Mouse (Mus musculus): ENCODE data around the gene Myl6. TPM values are rescaled to one million over a fixed set of nuclear protein-coding genes. Genes with fewer than 3 reads are reported as not detected.

Gene Myl6
- polyA plus RNA-seq, 1 experiment, result 2,406 TPM

DNA sequence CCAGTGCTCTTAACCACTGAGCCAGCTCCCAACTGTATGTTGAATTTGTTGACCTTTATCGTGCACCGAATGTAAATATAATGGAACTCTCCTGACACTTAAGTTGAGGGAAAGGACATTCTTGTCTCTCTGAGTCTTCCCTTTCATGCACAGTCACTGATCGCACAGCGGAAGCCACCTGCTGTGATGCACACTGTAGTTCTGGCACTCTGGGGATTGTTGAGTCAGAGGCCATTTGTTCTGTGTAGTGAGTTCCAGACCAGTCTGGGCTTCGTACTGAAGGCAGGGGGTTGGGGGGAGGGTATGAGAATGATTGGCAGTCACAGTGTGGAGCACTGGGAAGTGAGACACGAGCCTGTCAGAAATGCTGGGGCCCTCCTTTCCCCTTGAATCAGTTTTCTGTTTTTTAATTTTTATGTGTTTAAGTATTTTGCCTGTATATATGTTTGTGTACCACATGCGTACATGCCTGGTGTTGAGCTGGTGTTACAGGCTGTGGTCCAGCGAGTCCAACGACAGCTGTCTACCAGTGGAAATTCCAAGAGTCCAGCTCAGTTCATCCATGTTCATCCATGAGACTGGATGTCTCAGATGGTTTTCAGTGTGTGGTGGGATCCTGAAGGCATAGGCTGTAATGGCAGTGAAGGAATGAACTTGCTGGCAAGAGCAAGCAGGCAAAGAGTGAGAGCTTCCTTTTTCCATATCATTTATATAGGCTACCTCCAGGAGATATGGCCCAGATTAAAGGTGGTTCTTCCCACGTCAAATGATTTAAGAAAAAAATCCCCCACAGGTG is 52.4 kb downstream of the Myl6 start:
- peaks cover 50% of the 10 kb centered on the region for H3K4me1 ChIP-seq
- peaks cover 69% of the 10 kb centered on the region for H3K36me3 ChIP-seq (replicated peaks; ENCODE audit: low read length)
- TF ChIP-seq FLI1 (IDR thresholded peaks at IDR 0.05; ENCODE audit: low read length) (no peak), GATA1 (IDR thresholded peaks at IDR 0.05; ENCODE audit: borderline replicate concordance, low read length) (no peak)

More for the DNA sequence above, 52.4 kb downstream of the Myl6 start:
- Histone ChIP-seq H3K27me3 (replicated peaks) (no peaks in the 10 kb centered on the region), H3K9me3 (no peaks in the 10 kb centered on the region), H3K4me3 (replicated peaks) (no peak overlapping the region)

Other genes with a start within 250 kb of the Myl6 start
- not detected in 2 replicates for gene Apon, start 240.0 kb downstream of the Myl6 start, polyA plus RNA-seq (2012; ENCODE audit: insufficient read depth, low replicate concordance)
- gene Apof, start 225.5 kb downstream of the Myl6 start, polyA plus RNA-seq (2012; ENCODE audit: insufficient read depth, low replicate concordance), result not detected in 2 replicates
- 8.1 and 18.2 TPM in 2 replicates for gene Stat2, start 223.6 kb downstream of the Myl6 start, polyA plus RNA-seq (2012; ENCODE audit: insufficient read depth, low replicate concordance)
- gene Il23a, start 195.4 kb downstream of the Myl6 start, polyA plus RNA-seq (2012; ENCODE audit: insufficient read depth, low replicate concordance), result 0.49 TPM in 1 of 2 replicates, not detected in the other
- gene Pan2, start 190.8 kb downstream of the Myl6 start, polyA plus RNA-seq (2012; ENCODE audit: insufficient read depth, low replicate concordance), result 0.91 and 1.1 TPM in 2 replicates
- gene Cnpy2, start 171.7 kb downstream of the Myl6 start, polyA plus RNA-seq (2012; ENCODE audit: insufficient read depth, low replicate concordance), result 29.0 and 98.4 TPM in 2 replicates
- gene Cs, start 156.4 kb downstream of the Myl6 start, polyA plus RNA-seq (2012; ENCODE audit: insufficient read depth, low replicate concordance), result 2.6 and 12.1 TPM in 2 replicates
- gene Coq10a, start 125.1 kb downstream of the Myl6 start, polyA plus RNA-seq (2012; ENCODE audit: insufficient read depth, low replicate concordance), result 5.0 and 18.0 TPM in 2 replicates
- 18.3 and 19.7 TPM in 2 replicates for gene Ankrd52, start 117.0 kb downstream of the Myl6 start, polyA plus RNA-seq (2012; ENCODE audit: insufficient read depth, low replicate concordance)
- gene Slc39a5, start 92.9 kb downstream of the Myl6 start, polyA plus RNA-seq (2012; ENCODE audit: insufficient read depth, low replicate concordance), result not detected in 2 replicates
- gene Nabp2, start 82.7 kb downstream of the Myl6 start, polyA plus RNA-seq (2012; ENCODE audit: insufficient read depth, low replicate concordance), result 458 and 1,055 TPM in 2 replicates
- 17.0 and 19.5 TPM in 2 replicates for gene Rnf41, start 82.5 kb downstream of the Myl6 start, polyA plus RNA-seq (2012; ENCODE audit: insufficient read depth, low replicate concordance)
- 86.7 and 138 TPM in 2 replicates for gene Smarcc2, start 34.9 kb downstream of the Myl6 start, polyA plus RNA-seq (2012; ENCODE audit: insufficient read depth, low replicate concordance)
- gene Myl6b, start 4.5 kb upstream of the Myl6 start, polyA plus RNA-seq (2012; ENCODE audit: insufficient read depth, low replicate concordance), result 9.5 and 15.9 TPM in 2 replicates
- gene Esyt1, start 31.7 kb upstream of the Myl6 start, polyA plus RNA-seq (2012; ENCODE audit: insufficient read depth, low replicate concordance), result 48.5 and 62.5 TPM in 2 replicates
- 21.5 and 24.2 TPM in 2 replicates for gene Zc3h10, start 53.6 kb upstream of the Myl6 start, polyA plus RNA-seq (2012; ENCODE audit: insufficient read depth, low replicate concordance)
- 1,477 and 10,817 TPM in 2 replicates for gene Rpl41, start 55.2 kb upstream of the Myl6 start, polyA plus RNA-seq (2012; ENCODE audit: insufficient read depth, low replicate concordance)
- gene Pa2g4, start 71.8 kb upstream of the Myl6 start, polyA plus RNA-seq (2012; ENCODE audit: insufficient read depth, low replicate concordance), result 407 and 451 TPM in 2 replicates
- gene Erbb3, start 95.5 kb upstream of the Myl6 start, polyA plus RNA-seq (2012; ENCODE audit: insufficient read depth, low replicate concordance), result 0.08 TPM in 1 of 2 replicates, not detected in the other
- 3,363 and 5,964 TPM in 2 replicates for gene Rps26, start 132.6 kb upstream of the Myl6 start, polyA plus RNA-seq (2012; ENCODE audit: insufficient read depth, low replicate concordance)
- gene Ikzf4, start 151.8 kb upstream of the Myl6 start, polyA plus RNA-seq (2012; ENCODE audit: insufficient read depth, low replicate concordance), result 0.37 TPM in 1 of 2 replicates, not detected in the other
- 0.36 TPM in 1 of 2 replicates, not detected in the other for gene Suox, start 179.9 kb upstream of the Myl6 start, polyA plus RNA-seq (2012; ENCODE audit: insufficient read depth, low replicate concordance)
- gene Rab5b, start 202.1 kb upstream of the Myl6 start, polyA plus RNA-seq (2012; ENCODE audit: insufficient read depth, low replicate concordance), result 3.1 and 11.0 TPM in 2 replicates
- gene Pmel, start 210.1 kb upstream of the Myl6 start, polyA plus RNA-seq (2012; ENCODE audit: insufficient read depth, low replicate concordance), result 0.20 TPM in 1 of 2 replicates, not detected in the other
- 3.6 and 5.7 TPM in 2 replicates for gene Cdk2, start 210.9 kb upstream of the Myl6 start, polyA plus RNA-seq (2012; ENCODE audit: insufficient read depth, low replicate concordance)